Mouse (Mus musculus): Measurements from ENCODE around the gene Itgb3. TPM values are rescaled to one million over a fixed set of nuclear protein-coding genes. Genes with fewer than 3 reads are reported as not detected.
A peak's percentile ranks its signal among the peaks of the same experiment; 100 is the strongest.

Gene Itgb3
- polyA plus RNA-seq, 1 experiment from 2014 or later, result 16.0 TPM

GRCm38 (mm10) chr11:104590148-104590547 lies 17.7 kb upstream of the Itgb3 start:
- H3K27ac ChIP-seq (ENCODE audit: low read length), result no peak overlapping the region
- H3K9me3 ChIP-seq (replicated peaks; ENCODE audit: control insufficient read depth, low read length), result no peaks in the 10 kb centered on the region
- WGBS (ENCODE audit: insufficient replicate concordance), result 1% methylated on average over 8 of the region's 8 CpGs
- H3K9ac ChIP-seq (ENCODE audit: low read depth, low read length), result no peak overlapping the region
- no peak overlapping the region for H3K4me3 ChIP-seq (ENCODE audit: low read depth, low read length)
- H3K4me1 ChIP-seq (ENCODE audit: control insufficient read depth, low read depth, low read length), result no peaks in the 10 kb centered on the region
- peak; percentile 71 for ATAC-seq (ENCODE audit: low read depth)
- no peaks in the 10 kb centered on the region for H3K27me3 ChIP-seq (ENCODE audit: control insufficient read depth, insufficient read depth, low read depth, low read length)
- no peak overlapping the region for H3K4me2 ChIP-seq (ENCODE audit: low read depth, low read length)
- no peaks in the 10 kb centered on the region for H3K36me3 ChIP-seq (ENCODE audit: control insufficient read depth, insufficient read depth)

GRCm38 (mm10) chr11:104592066-104592835 lies 15.5 kb upstream of the Itgb3 start:
- no peaks in the 10 kb centered on the region for H3K9me3 ChIP-seq (replicated peaks; ENCODE audit: control insufficient read depth, low read length)
- no peak overlapping the region for H3K4me3 ChIP-seq (ENCODE audit: low read depth, low read length)
- H3K27ac ChIP-seq (ENCODE audit: low read length), result no peak overlapping the region
- WGBS (ENCODE audit: insufficient replicate concordance), result 56% methylated on average over 13 of the region's 13 CpGs
- no peak overlapping the region for H3K9ac ChIP-seq (ENCODE audit: low read depth, low read length)
- H3K4me1 ChIP-seq (ENCODE audit: control insufficient read depth, low read depth, low read length), result no peaks in the 10 kb centered on the region
- no peak overlapping the region for H3K4me2 ChIP-seq (ENCODE audit: low read depth, low read length)
- no peaks in the 10 kb centered on the region for H3K36me3 ChIP-seq (ENCODE audit: control insufficient read depth, insufficient read depth)
- H3K27me3 ChIP-seq (ENCODE audit: control insufficient read depth, insufficient read depth, low read depth, low read length), result no peaks in the 10 kb centered on the region
- ATAC-seq (ENCODE audit: low read depth), result no peak

- Histone ChIP-seq H3K4me3 (ENCODE audit: low read depth, low read length) (no peak overlapping the region), H3K36me3 (ENCODE audit: control insufficient read depth, insufficient read depth) (no peaks in the 10 kb centered on the region), H3K4me2 (ENCODE audit: low read depth, low read length) (no peak overlapping the region), H3K27ac (ENCODE audit: low read length) (no peak overlapping the region), H3K9ac (ENCODE audit: low read depth, low read length) (no peak overlapping the region), H3K4me1 (ENCODE audit: control insufficient read depth, low read depth, low read length) (no peaks in the 10 kb centered on the region), H3K9me3 (replicated peaks; ENCODE audit: control insufficient read depth, low read length) (no peaks in the 10 kb centered on the region), H3K27me3 (ENCODE audit: control insufficient read depth, insufficient read depth, low read depth, low read length) (no peaks in the 10 kb centered on the region)
- WGBS (ENCODE audit: insufficient replicate concordance), result 18% methylated on average over 10 of the region's 10 CpGs
- 0 out of 2 replicates have a peak, but pooled peaks have one; percentile 13 for ATAC-seq (ENCODE audit: low read depth)
These were observed 11.4 kb upstream of the Itgb3 start for GRCm38 (mm10) chr11:104596365-104596764.

GRCm38 (mm10) chr11:104599265-104599945 lies 8.4 kb upstream of the Itgb3 start:
- no peak overlapping the region for H3K27ac ChIP-seq (ENCODE audit: low read length)
- no peaks in the 10 kb centered on the region for H3K27me3 ChIP-seq (ENCODE audit: control insufficient read depth, insufficient read depth, low read depth, low read length)
- H3K4me2 ChIP-seq (ENCODE audit: low read depth, low read length), result no peak overlapping the region
- H3K9me3 ChIP-seq (replicated peaks; ENCODE audit: control insufficient read depth, low read length), result no peaks in the 10 kb centered on the region
- H3K9ac ChIP-seq (ENCODE audit: low read depth, low read length), result no peak overlapping the region
- H3K4me1 ChIP-seq (ENCODE audit: control insufficient read depth, low read depth, low read length), result no peaks in the 10 kb centered on the region
- ATAC-seq (ENCODE audit: low read depth), result no peak
- no peaks in the 10 kb centered on the region for H3K36me3 ChIP-seq (ENCODE audit: control insufficient read depth, insufficient read depth)
- H3K4me3 ChIP-seq (ENCODE audit: low read depth, low read length), result no peak overlapping the region
- WGBS (ENCODE audit: insufficient replicate concordance), result 58% methylated on average over 13 of the region's 13 CpGs

GRCm38 (mm10) chr11:104600675-104601074 lies 7.1 kb upstream of the Itgb3 start:
- H3K4me2 ChIP-seq (ENCODE audit: low read depth, low read length), result no peak overlapping the region
- H3K9me3 ChIP-seq (replicated peaks; ENCODE audit: control insufficient read depth, low read length), result no peaks in the 10 kb centered on the region
- H3K36me3 ChIP-seq (ENCODE audit: control insufficient read depth, insufficient read depth), result no peaks in the 10 kb centered on the region
- H3K4me3 ChIP-seq (ENCODE audit: low read depth, low read length), result no peak overlapping the region
- H3K9ac ChIP-seq (ENCODE audit: low read depth, low read length), result no peak overlapping the region
- no peaks in the 10 kb centered on the region for H3K27me3 ChIP-seq (ENCODE audit: control insufficient read depth, insufficient read depth, low read depth, low read length)
- no peak for ATAC-seq (ENCODE audit: low read depth)
- 55% methylated on average over 4 of the region's 4 CpGs for WGBS (ENCODE audit: insufficient replicate concordance)
- no peak overlapping the region for H3K27ac ChIP-seq (ENCODE audit: low read length)
- H3K4me1 ChIP-seq (ENCODE audit: control insufficient read depth, low read depth, low read length), result no peaks in the 10 kb centered on the region

GRCm38 (mm10) chr11:104604192-104604591 lies 3.6 kb upstream of the Itgb3 start:
- H3K27me3 ChIP-seq (ENCODE audit: control insufficient read depth, insufficient read depth, low read depth, low read length), result peaks cover 25% of the 10 kb centered on the region
- H3K27ac ChIP-seq (ENCODE audit: low read length), result no peak overlapping the region
- no peaks in the 10 kb centered on the region for H3K36me3 ChIP-seq (ENCODE audit: control insufficient read depth, insufficient read depth)
- WGBS (ENCODE audit: insufficient replicate concordance), result 59% methylated on average over 6 of the region's 6 CpGs
- H3K4me3 ChIP-seq (ENCODE audit: low read depth, low read length), result no peak overlapping the region
- H3K4me1 ChIP-seq (ENCODE audit: control insufficient read depth, low read depth, low read length), result no peaks in the 10 kb centered on the region; the same call in none of the 2 replicates
- H3K9me3 ChIP-seq (replicated peaks; ENCODE audit: control insufficient read depth, low read length), result no peaks in the 10 kb centered on the region
- H3K9ac ChIP-seq (ENCODE audit: low read depth, low read length), result no peak overlapping the region
- no peak for ATAC-seq (ENCODE audit: low read depth)
- H3K4me2 ChIP-seq (ENCODE audit: low read depth, low read length), result no peak overlapping the region

GRCm38 (mm10) chr11:104608249-104608920 lies 585 bp downstream of the Itgb3 start:
- Histone ChIP-seq H3K4me3 (ENCODE audit: low read depth, low read length) (peak overlapping the region; percentile 57), H3K27me3 (ENCODE audit: control insufficient read depth, insufficient read depth, low read depth, low read length) (peaks cover 30% of the 10 kb centered on the region), H3K9me3 (replicated peaks; ENCODE audit: control insufficient read depth, low read length) (no peaks in the 10 kb centered on the region), H3K4me1 (ENCODE audit: control insufficient read depth, low read depth, low read length) (no peaks in the 10 kb centered on the region; the same call in none of the 2 replicates), H3K36me3 (ENCODE audit: control insufficient read depth, insufficient read depth) (no peaks in the 10 kb centered on the region), H3K27ac (ENCODE audit: low read length) (no peak overlapping the region), H3K4me2 (ENCODE audit: low read depth, low read length) (peak overlapping the region; percentile 66), H3K9ac (ENCODE audit: low read depth, low read length) (peak overlapping the region; percentile 38; the same call in 1 of the 2 replicates)
- ATAC-seq (ENCODE audit: low read depth), result no peak
- 2% methylated on average over 23 of the region's 23 CpGs for whole genome bisulfite sequencing (ENCODE audit: insufficient replicate concordance)

- Histone ChIP-seq H3K27me3 (ENCODE audit: control insufficient read depth, insufficient read depth, low read depth, low read length) (peaks cover 30% of the 10 kb centered on the region), H3K9me3 (replicated peaks; ENCODE audit: control insufficient read depth, low read length) (no peaks in the 10 kb centered on the region), H3K4me1 (ENCODE audit: control insufficient read depth, low read depth, low read length) (peaks cover 4% of the 10 kb centered on the region), H3K27ac (ENCODE audit: low read length) (no peak overlapping the region), H3K9ac (ENCODE audit: low read depth, low read length) (no peak overlapping the region), H3K4me2 (ENCODE audit: low read depth, low read length) (peak overlapping the region; percentile 66; the same call in 1 of the 2 replicates), H3K4me3 (ENCODE audit: low read depth, low read length) (no peak overlapping the region), H3K36me3 (ENCODE audit: control insufficient read depth, insufficient read depth) (no peaks in the 10 kb centered on the region)
- WGBS (ENCODE audit: insufficient replicate concordance), result 11% methylated on average over 6 of the region's 6 CpGs
- no peak for ATAC-seq (ENCODE audit: low read depth)
These were observed 1.4 kb downstream of the Itgb3 start for GRCm38 (mm10) chr11:104609033-104609684.
